Mouse (Mus musculus) neural tube, embryonic 14.5 days (tissue): ENCODE data around the gene Btg1. TPM values are rescaled to one million over a fixed set of nuclear protein-coding genes. Genes with fewer than 3 reads are reported as not detected.

ENCODE experiments used
- ATAC-seq: fragments of 200-750 bp; cut with Nextera tagmentation; 2 replicates; pipeline ENCODE4 v1.8.0; 2017; ENCODE audit warnings: low read depth, mild to moderate bottlenecking, moderate TSS enrichment, moderate library complexity
- H3K27ac ChIP-seq: fragments of 300-500 bp; sonication (generic); 2 replicates; pipeline ENCODE4 v1.5.1; 2014; ENCODE audit warnings: low read depth, mild to moderate bottlenecking, control low read depth, low read length, moderate library complexity, mixed read lengths
- H3K27me3 ChIP-seq: fragments of 300-500 bp; sonication (generic); 2 replicates; pipeline ENCODE4 v1.6.1; 2014; ENCODE audit warnings: low read length; ENCODE audit not compliant: control insufficient read depth, insufficient read depth
- H3K36me3 ChIP-seq: fragments of 300-500 bp; sonication (generic); 2 replicates; pipeline ENCODE4 v1.6.1; 2014; ENCODE audit warnings: low read length, mixed read lengths; ENCODE audit not compliant: control insufficient read depth, insufficient read depth
- H3K4me1 ChIP-seq: fragments of 300-500 bp; sonication (generic); 2 replicates; pipeline ENCODE4 v1.6.1; 2014; ENCODE audit warnings: low read length; ENCODE audit not compliant: control insufficient read depth, insufficient read depth
- H3K4me2 ChIP-seq: fragments of 300-500 bp; sonication (generic); 2 replicates; pipeline ENCODE4 v1.6.1; 2014; ENCODE audit warnings: mild to moderate bottlenecking, low read depth, low read length, control low read depth
- H3K4me3 ChIP-seq: fragments of 300-500 bp; sonication (generic); 2 replicates; pipeline ENCODE4 v1.5.1; 2014; ENCODE audit warnings: low read depth, low read length, control low read depth, mixed read lengths
- H3K9ac ChIP-seq: fragments of 300-500 bp; sonication (generic); replicated peaks from 2 replicates; pipeline ENCODE4 v1.6.1; 2014; ENCODE audit warnings: low read depth, mild to moderate bottlenecking, control low read depth, low read length, mixed read lengths
- H3K9me3 ChIP-seq: fragments of 300-500 bp; sonication (generic); 2 replicates; pipeline ENCODE4 v1.6.1; 2016; ENCODE audit warnings: low read length; ENCODE audit not compliant: control insufficient read depth
- WGBS: fragments of 180-500 bp; shearing (Covaris S2); extraction: QIAGEN DNeasy Blood & Tissue Kit; methylation state at CpG from one replicate; pipeline ENCODE4 v1.1.7; 2014; 5-methylcytosine and 5-hydroxymethylcytosine counted together
- polyA plus RNA-seq: library from polyadenylated mRNA; unstranded; fragments of >200 nt; fragmentation: Nextera tagmentation; extraction: Ambion mirVana; gene quantifications from 2 replicates; pipeline ENCODE4 v1.2.1, GENCODE M21; 2014

The Btg1 gene
- polyA plus RNA-seq, 1 experiment from 2014 or later, result 51.1 TPM

DNA sequence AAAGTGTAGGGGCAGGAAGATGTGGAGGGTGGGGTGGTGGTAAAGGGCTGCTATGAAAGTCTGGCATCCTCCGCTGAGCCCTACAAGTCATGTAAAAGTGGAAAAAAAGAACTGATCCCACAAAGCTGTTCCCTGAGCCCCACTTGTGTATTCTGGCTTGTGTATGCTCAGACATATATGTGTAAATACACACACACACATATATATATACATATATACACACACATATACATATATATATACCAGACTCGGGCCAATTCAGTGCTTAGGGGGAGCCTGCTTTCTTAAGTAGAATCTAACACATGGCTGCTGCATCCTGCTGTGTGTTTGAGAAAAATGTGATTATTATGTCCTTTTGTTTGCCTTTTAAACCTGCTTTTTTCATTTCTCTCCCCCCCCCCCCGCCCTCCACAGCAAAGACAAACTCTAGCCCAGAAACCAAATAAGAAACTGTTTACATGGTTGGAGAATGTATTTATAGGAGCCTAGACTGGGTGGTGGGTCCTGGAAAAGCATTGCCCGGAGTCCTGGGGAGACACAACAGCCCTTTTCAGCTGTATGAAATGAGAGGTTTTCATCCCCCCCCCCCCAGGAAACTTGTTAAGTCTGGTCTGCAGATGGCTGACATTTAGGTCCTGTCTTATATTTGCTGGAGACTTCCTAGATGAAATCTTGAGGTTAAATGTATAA lies 30.5 kb upstream of the Btg1 start:
- 83% methylated on average over 4 of the region's 4 CpGs for WGBS
- 0 out of 2 replicates have a peak, but pooled peaks cover 1% of the 10 kb centered on the region for H3K4me1 ChIP-seq
- no peak overlapping the region for H3K4me2 ChIP-seq
- ATAC-seq, result no peak
- no peaks in the 10 kb centered on the region for H3K27me3 ChIP-seq
- H3K9me3 ChIP-seq, result no peaks in the 10 kb centered on the region
- H3K4me3 ChIP-seq, result no peak overlapping the region
- no peaks in the 10 kb centered on the region for H3K36me3 ChIP-seq
- no peak overlapping the region for H3K27ac ChIP-seq
- no peak overlapping the region for H3K9ac ChIP-seq

DNA sequence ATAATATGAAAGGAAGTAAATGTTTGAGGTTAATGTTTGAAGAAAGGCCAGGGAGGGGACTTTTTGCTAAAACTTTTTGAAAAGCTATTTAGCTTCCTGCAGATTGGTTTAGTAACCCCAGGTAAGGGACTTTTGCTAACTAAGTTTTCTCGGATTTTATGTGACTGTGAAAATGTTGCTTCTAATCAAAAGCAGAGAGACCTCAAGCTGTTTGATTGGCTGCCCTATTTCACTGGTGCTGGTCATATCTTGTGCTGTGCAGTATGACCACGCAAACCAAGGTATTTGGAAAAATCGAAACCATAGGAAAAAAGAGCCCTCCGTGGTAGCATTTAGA lies 30.0 kb upstream of the Btg1 start:
- H3K27me3 ChIP-seq, result no peaks in the 10 kb centered on the region
- H3K9ac ChIP-seq, result no peak overlapping the region
- H3K4me2 ChIP-seq, result no peak overlapping the region
- no peak overlapping the region for H3K27ac ChIP-seq
- WGBS, result 84% methylated on average over 4 of the region's 4 CpGs
- no peak for ATAC-seq
- H3K9me3 ChIP-seq, result no peaks in the 10 kb centered on the region
- no peak overlapping the region for H3K4me3 ChIP-seq
- no peaks in the 10 kb centered on the region for H3K36me3 ChIP-seq
- H3K4me1 ChIP-seq, result no peaks in the 10 kb centered on the region

DNA sequence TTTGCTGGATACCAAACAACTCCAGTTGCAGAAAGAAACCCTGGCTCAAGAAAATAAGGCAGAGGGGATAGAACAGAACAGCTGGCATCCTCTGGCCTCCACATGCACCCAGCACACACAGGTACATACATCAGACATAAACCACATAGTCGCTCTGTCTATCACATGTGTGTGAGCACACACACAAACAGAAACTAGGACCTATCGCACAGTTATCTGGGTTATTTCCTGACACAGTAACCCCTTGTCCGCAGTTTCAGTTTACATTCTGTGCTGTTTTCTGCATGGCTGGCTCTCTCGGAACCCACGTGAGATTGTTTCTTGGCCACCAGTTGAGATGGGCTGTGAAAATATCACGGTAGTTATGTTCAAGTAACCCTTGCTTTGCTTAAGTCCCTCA lies 28.6 kb upstream of the Btg1 start:
- no peak for ATAC-seq
- Histone ChIP-seq H3K27ac (no peak overlapping the region), H3K4me3 (no peak overlapping the region), H3K9me3 (no peaks in the 10 kb centered on the region), H3K27me3 (no peaks in the 10 kb centered on the region), H3K4me1 (no peaks in the 10 kb centered on the region), H3K36me3 (no peaks in the 10 kb centered on the region), H3K4me2 (no peak overlapping the region), H3K9ac (no peak overlapping the region)
- 86% methylated on average over 6 of the region's 6 CpGs for WGBS

DNA sequence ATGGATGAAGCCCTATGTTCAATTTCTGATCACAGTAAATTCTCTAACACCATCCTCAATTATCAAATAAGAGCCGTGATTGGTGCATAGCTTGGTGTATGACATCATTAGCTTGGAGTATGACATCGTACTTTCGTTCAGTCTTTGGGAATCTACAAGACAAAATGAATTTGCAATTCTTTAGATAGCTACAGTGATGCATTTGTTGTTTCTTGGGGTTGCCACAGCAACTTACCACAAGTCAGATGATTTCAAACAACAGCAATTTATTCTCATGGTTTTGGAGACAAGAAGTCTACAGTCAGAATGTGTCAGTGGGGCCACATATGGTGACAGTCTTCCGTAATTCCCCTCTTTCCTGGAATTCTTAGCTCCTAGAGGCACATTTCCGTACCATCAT lies 27.0 kb upstream of the Btg1 start:
- ATAC-seq, result no peak
- H3K4me3 ChIP-seq, result no peak overlapping the region
- no peak overlapping the region for H3K27ac ChIP-seq
- no peaks in the 10 kb centered on the region for H3K27me3 ChIP-seq
- H3K36me3 ChIP-seq, result no peaks in the 10 kb centered on the region
- H3K4me1 ChIP-seq, result no peaks in the 10 kb centered on the region
- 95% methylated on average over 5 of the region's 5 CpGs for WGBS
- H3K9ac ChIP-seq, result no peak overlapping the region
- H3K9me3 ChIP-seq, result no peaks in the 10 kb centered on the region
- H3K4me2 ChIP-seq, result no peak overlapping the region

GRCm38 (mm10) chr10:96592089-96592488 lies 24.7 kb upstream of the Btg1 start:
- Histone ChIP-seq H3K4me1 (no peaks in the 10 kb centered on the region), H3K4me3 (no peak overlapping the region), H3K4me2 (no peak overlapping the region), H3K9ac (no peak overlapping the region), H3K36me3 (no peaks in the 10 kb centered on the region), H3K9me3 (no peaks in the 10 kb centered on the region), H3K27ac (no peak overlapping the region), H3K27me3 (no peaks in the 10 kb centered on the region)
- ATAC-seq, result no peak
- WGBS, result 71% methylated on average over 1 of the region's 2 CpGs

DNA sequence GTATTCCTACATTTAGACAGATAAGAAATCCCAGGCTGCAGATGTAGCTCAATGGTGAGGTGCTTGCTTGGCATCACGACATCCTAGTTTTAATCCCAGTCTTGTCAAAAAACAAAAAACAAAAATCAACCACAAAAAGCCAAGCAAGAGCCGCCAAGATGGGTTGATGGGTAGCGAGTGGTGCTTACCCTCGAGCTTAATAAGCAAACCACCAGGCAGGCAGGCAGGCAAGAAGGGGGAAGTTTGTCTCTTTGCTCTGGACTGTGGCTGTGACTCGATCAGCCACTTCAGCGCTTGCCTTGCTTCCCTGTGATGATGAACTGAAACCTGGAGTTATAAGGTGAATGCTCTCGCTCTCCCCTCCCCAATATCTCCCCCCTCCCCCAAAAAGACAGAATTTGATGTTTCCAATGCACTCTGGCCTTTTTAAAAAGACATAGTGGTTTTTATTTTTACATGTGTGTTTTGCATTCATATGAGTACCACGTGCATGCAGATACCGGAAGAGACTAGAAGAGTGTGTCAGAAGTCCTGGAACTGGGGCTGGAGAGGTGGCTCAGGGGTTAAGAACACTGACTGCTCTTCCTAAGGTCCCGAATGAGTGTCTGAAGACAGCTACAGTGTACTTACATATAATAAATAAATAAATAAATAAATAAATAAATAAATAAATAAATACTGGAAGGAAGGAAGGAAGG lies 21.2 kb upstream of the Btg1 start:
- Histone ChIP-seq H3K4me3 (no peak overlapping the region), H3K36me3 (no peaks in the 10 kb centered on the region), H3K9me3 (no peaks in the 10 kb centered on the region), H3K4me2 (no peak overlapping the region), H3K4me1 (no peaks in the 10 kb centered on the region), H3K27me3 (no peaks in the 10 kb centered on the region), H3K9ac (no peak overlapping the region), H3K27ac (no peak overlapping the region)
- ATAC-seq, result no peak
- 94% methylated on average over 10 of the region's 10 CpGs for WGBS

- H3K27ac ChIP-seq, result no peak overlapping the region
- H3K36me3 ChIP-seq, result no peaks in the 10 kb centered on the region
- H3K4me2 ChIP-seq, result no peak overlapping the region
- ATAC-seq, result no peak
- no peaks in the 10 kb centered on the region for H3K9me3 ChIP-seq
- WGBS, result 84% methylated on average over 7 of the region's 7 CpGs
- no peak overlapping the region for H3K4me3 ChIP-seq
- no peaks in the 10 kb centered on the region for H3K4me1 ChIP-seq
- H3K9ac ChIP-seq, result no peak overlapping the region
- no peaks in the 10 kb centered on the region for H3K27me3 ChIP-seq
Measured at GRCm38 (mm10) chr10:96596411-96596810, 20.4 kb upstream of the Btg1 start.

- H3K27me3 ChIP-seq, result no peaks in the 10 kb centered on the region
- no peaks in the 10 kb centered on the region for H3K4me1 ChIP-seq
- H3K9me3 ChIP-seq, result no peaks in the 10 kb centered on the region
- H3K36me3 ChIP-seq, result no peaks in the 10 kb centered on the region
- H3K4me3 ChIP-seq, result no peak overlapping the region
- H3K27ac ChIP-seq, result no peak overlapping the region
- ATAC-seq, result no peak
- H3K4me2 ChIP-seq, result no peak overlapping the region
- WGBS, result 94% methylated on average over 5 of the region's 5 CpGs
- H3K9ac ChIP-seq, result no peak overlapping the region
Measured at GRCm38 (mm10) chr10:96599641-96600040, 17.2 kb upstream of the Btg1 start.

DNA sequence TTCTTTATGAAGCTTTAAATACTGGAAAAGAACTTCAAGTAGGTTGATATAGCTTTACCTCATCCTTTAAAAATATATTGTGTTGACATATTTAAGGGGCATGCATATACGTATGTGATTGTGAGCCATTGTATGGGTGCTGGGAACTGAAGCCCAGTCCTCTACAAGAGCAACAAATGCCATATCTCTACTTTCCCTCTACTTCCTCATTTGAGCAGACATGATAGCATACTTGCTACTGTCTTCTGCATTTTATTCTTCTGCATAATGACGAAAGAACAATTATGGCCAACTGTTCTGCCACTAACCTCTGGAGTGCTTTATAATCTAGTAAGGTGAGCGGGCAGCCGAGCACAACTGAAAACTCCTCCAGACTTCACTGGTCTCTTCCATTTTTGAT lies 15.1 kb upstream of the Btg1 start:
- H3K27me3 ChIP-seq, result no peaks in the 10 kb centered on the region
- no peaks in the 10 kb centered on the region for H3K4me1 ChIP-seq
- no peak overlapping the region for H3K4me3 ChIP-seq
- no peaks in the 10 kb centered on the region for H3K36me3 ChIP-seq
- H3K4me2 ChIP-seq, result no peak overlapping the region
- H3K9ac ChIP-seq, result no peak overlapping the region
- ATAC-seq, result no peak
- H3K27ac ChIP-seq, result no peak overlapping the region
- 91% methylated on average over 4 of the region's 4 CpGs for WGBS
- H3K9me3 ChIP-seq, result no peaks in the 10 kb centered on the region
